Mouse (Mus musculus): ENCODE measurements around the gene Zc3h14. TPM values are rescaled to one million over a fixed set of nuclear protein-coding genes. Genes with fewer than 3 reads are reported as not detected.

Zc3h14 gene
- polyA plus RNA-seq, 1 experiment from 2014 or later, result 170 TPM

DNA sequence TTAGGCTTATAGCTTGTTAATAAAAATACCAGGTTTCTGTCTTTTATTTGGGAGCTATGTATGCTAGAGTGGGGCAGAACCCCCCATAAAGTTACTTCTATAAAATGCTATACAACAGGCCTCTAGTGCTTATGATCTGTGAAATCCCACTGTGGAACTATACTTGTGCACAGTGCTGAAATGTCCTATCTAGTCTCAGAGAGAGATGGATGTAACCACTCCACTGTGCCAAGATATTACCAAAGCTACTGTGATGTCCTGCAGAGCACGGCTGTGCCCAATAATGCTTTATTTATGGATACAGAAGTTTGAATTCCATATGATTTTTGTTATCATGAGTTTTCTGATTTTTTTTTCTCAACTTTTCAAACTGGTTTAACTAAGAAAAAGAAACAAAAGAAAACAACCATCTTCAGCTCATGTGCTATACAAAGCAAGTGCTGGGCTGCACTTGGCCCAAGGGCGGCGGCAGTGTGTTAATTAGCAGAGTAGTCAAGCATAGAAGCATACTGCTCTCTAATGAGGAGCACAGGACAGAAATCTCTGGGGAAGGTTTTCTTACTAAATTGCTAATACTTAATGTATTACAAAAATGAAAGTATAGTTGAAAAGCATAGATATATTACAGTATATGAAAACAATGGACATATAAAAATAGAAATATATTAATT is 57.4 kb downstream of the Zc3h14 start:
- no peaks in the 10 kb centered on the region for H3K27me3 ChIP-seq (ENCODE audit: control insufficient read depth, insufficient read depth, low read length)
- H3K9ac ChIP-seq (ENCODE audit: low read length), result no peak overlapping the region
- no peaks in the 10 kb centered on the region for H3K36me3 ChIP-seq (ENCODE audit: control insufficient read depth, insufficient read depth, low read length)
- ATAC-seq (ENCODE audit: insufficient read depth, low FRiP score, low TSS enrichment), result no peak
- H3K9me3 ChIP-seq (ENCODE audit: control insufficient read depth, low read length), result no peaks in the 10 kb centered on the region
- H3K4me2 ChIP-seq (ENCODE audit: low read depth), result no peak overlapping the region
- H3K4me3 ChIP-seq (ENCODE audit: low read depth, low read length), result no peak overlapping the region
- H3K27ac ChIP-seq (ENCODE audit: low read depth, low read length), result no peak overlapping the region
- no peak for DNase-seq (ENCODE audit: low spot score)
- 90% methylated on average over 3 of the region's 3 CpGs for WGBS
- no peaks in the 10 kb centered on the region for H3K4me1 ChIP-seq (ENCODE audit: control insufficient read depth, insufficient read depth, low read length)

DNA sequence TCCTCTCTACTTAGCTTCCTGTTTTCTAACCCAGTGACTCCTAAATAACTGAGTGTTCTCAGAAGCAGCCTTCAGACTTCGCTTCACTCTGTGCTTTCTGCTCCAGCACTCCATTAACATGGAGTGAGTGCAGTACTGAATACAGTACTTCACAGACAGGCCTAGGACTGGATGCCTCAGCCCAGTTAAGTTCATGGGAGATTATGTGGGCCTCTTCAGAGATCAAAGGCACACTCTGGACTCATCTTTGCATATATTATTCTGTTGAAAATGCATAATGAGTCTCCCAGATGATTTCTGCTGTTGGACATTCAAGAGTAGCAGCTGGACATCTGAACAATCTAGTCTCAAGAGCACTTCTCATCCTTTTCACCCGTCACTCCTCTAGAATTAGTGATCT is 74.0 kb downstream of the Zc3h14 start:
- no peak overlapping the region for H3K4me3 ChIP-seq (ENCODE audit: low read depth, low read length)
- no peak for DNase-seq (ENCODE audit: low spot score)
- no peaks in the 10 kb centered on the region for H3K27me3 ChIP-seq (ENCODE audit: control insufficient read depth, insufficient read depth, low read length)
- H3K9me3 ChIP-seq (ENCODE audit: control insufficient read depth, low read length), result no peaks in the 10 kb centered on the region
- H3K4me1 ChIP-seq (ENCODE audit: control insufficient read depth, insufficient read depth, low read length), result no peaks in the 10 kb centered on the region
- H3K36me3 ChIP-seq (ENCODE audit: control insufficient read depth, insufficient read depth, low read length), result no peaks in the 10 kb centered on the region
- H3K27ac ChIP-seq (ENCODE audit: low read depth, low read length), result no peak overlapping the region
- ATAC-seq (ENCODE audit: insufficient read depth, low FRiP score, low TSS enrichment), result no peak
- H3K9ac ChIP-seq (ENCODE audit: low read length), result no peak overlapping the region
- H3K4me2 ChIP-seq (ENCODE audit: low read depth), result no peak overlapping the region
- 77% methylated on average over 2 of the region's 2 CpGs for WGBS

DNA sequence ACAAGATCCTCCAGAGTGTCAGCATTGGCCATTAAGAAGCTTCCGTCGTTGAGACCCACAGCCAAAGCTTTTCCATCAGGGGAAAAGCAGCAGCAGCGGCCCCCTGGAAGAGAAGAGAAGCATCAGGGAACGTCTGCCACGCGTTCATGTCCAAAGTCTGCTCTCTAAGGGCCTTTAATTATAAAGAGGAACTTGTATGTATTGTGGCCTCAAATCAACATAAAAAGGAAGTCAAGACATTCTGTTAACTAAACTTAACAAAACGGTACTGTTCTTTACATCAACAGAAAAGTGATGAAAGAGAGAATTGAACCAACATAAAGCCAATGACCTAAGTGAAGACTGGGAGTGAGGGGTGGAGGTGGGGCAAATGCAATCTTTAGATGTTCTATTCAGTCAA is 84.4 kb downstream of the Zc3h14 start:
- no peaks in the 10 kb centered on the region for H3K4me1 ChIP-seq (ENCODE audit: control insufficient read depth, insufficient read depth, low read length)
- H3K4me2 ChIP-seq (ENCODE audit: low read depth), result no peak overlapping the region
- no peaks in the 10 kb centered on the region for H3K27me3 ChIP-seq (ENCODE audit: control insufficient read depth, insufficient read depth, low read length)
- ATAC-seq (ENCODE audit: insufficient read depth, low FRiP score, low TSS enrichment), result no peak
- no peak overlapping the region for H3K4me3 ChIP-seq (ENCODE audit: low read depth, low read length)
- H3K9me3 ChIP-seq (ENCODE audit: control insufficient read depth, low read length), result no peaks in the 10 kb centered on the region
- H3K36me3 ChIP-seq (ENCODE audit: control insufficient read depth, insufficient read depth, low read length), result no peaks in the 10 kb centered on the region
- DNase-seq (ENCODE audit: low spot score), result no peak
- H3K27ac ChIP-seq (ENCODE audit: low read depth, low read length), result no peak overlapping the region
- no peak overlapping the region for H3K9ac ChIP-seq (ENCODE audit: low read length)
- 91% methylated on average over 7 of the region's 7 CpGs for WGBS

GRCm38 (mm10) chr12:98832929-98833598 is 86.3 kb downstream of the Zc3h14 start:
- H3K4me1 ChIP-seq (ENCODE audit: control insufficient read depth, insufficient read depth, low read length), result no peaks in the 10 kb centered on the region
- WGBS, result 90% methylated on average over 8 of the region's 8 CpGs
- H3K9ac ChIP-seq (ENCODE audit: low read length), result no peak overlapping the region
- no peak overlapping the region for H3K27ac ChIP-seq (ENCODE audit: low read depth, low read length)
- no peak overlapping the region for H3K4me3 ChIP-seq (ENCODE audit: low read depth, low read length)
- H3K9me3 ChIP-seq (ENCODE audit: control insufficient read depth, low read length), result no peaks in the 10 kb centered on the region
- H3K36me3 ChIP-seq (ENCODE audit: control insufficient read depth, insufficient read depth, low read length), result no peaks in the 10 kb centered on the region
- ATAC-seq (ENCODE audit: insufficient read depth, low FRiP score, low TSS enrichment), result no peak
- no peak for DNase-seq (ENCODE audit: low spot score)
- H3K27me3 ChIP-seq (ENCODE audit: control insufficient read depth, insufficient read depth, low read length), result no peaks in the 10 kb centered on the region
- H3K4me2 ChIP-seq (ENCODE audit: low read depth), result no peak overlapping the region

DNA sequence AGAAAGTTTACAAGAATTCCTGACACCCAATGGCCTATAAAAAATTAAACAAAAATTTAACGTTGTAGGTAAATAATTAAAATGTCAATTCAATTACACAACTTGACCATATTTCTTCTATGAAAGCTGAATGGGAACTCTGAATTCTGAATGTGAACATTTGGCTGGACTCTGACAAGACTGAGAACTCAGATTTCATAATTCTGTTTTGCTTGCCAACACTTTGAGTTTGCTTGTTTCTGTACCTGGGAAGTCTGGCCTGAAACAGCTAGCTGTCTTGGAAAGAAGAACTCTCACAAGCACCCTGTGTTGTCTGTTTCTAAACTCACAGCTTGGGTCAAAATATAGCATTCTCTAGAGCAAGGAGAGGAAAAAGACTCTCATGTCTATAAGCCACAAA is 87.1 kb downstream of the Zc3h14 start:
- no peaks in the 10 kb centered on the region for H3K36me3 ChIP-seq (ENCODE audit: control insufficient read depth, insufficient read depth, low read length)
- H3K4me3 ChIP-seq (ENCODE audit: low read depth, low read length), result no peak overlapping the region
- ATAC-seq (ENCODE audit: insufficient read depth, low FRiP score, low TSS enrichment) (no peak), DNase-seq (ENCODE audit: low spot score) (no peak)
- H3K9ac ChIP-seq (ENCODE audit: low read length), result no peak overlapping the region
- no peaks in the 10 kb centered on the region for H3K4me1 ChIP-seq (ENCODE audit: control insufficient read depth, insufficient read depth, low read length)
- H3K27me3 ChIP-seq (ENCODE audit: control insufficient read depth, insufficient read depth, low read length), result no peaks in the 10 kb centered on the region
- 91% methylated on average over 1 of the region's 1 CpGs for WGBS
- no peak overlapping the region for H3K27ac ChIP-seq (ENCODE audit: low read depth, low read length)
- no peaks in the 10 kb centered on the region for H3K9me3 ChIP-seq (ENCODE audit: control insufficient read depth, low read length)
- no peak overlapping the region for H3K4me2 ChIP-seq (ENCODE audit: low read depth)

- Histone ChIP-seq H3K9me3 (ENCODE audit: control insufficient read depth, low read length) (no peaks in the 10 kb centered on the region), H3K27ac (ENCODE audit: low read depth, low read length) (no peak overlapping the region), H3K9ac (ENCODE audit: low read length) (no peak overlapping the region), H3K36me3 (ENCODE audit: control insufficient read depth, insufficient read depth, low read length) (no peaks in the 10 kb centered on the region), H3K4me2 (ENCODE audit: low read depth) (no peak overlapping the region), H3K4me1 (ENCODE audit: control insufficient read depth, insufficient read depth, low read length) (no peaks in the 10 kb centered on the region), H3K4me3 (ENCODE audit: low read depth, low read length) (no peak overlapping the region), H3K27me3 (ENCODE audit: control insufficient read depth, insufficient read depth, low read length) (no peaks in the 10 kb centered on the region)
- ATAC-seq (ENCODE audit: insufficient read depth, low FRiP score, low TSS enrichment), result no peak
- 89% methylated on average over 2 of the region's 2 CpGs for WGBS
- no peak for DNase-seq (ENCODE audit: low spot score)
Measured at GRCm38 (mm10) chr12:98834879-98835278, 88.1 kb downstream of the Zc3h14 start.

DNA sequence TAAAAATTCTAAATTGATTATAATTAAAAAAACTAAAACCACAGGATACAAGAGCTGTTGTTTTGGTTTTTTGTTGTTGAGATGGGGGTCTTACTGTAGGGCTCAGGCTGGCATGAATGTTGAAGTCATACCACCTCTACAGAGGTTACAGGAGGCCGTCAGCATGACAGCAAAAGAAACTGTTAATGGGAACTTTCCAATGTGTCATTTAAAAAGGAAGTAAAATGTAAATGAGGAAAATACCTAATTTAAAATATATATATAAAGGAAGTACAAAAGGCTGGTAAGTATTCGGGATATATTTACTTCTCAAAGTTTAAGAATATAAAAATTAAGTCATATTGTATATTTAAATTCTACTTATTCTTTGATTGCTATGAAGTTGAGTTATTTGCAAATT is 88.7 kb downstream of the Zc3h14 start:
- Histone ChIP-seq H3K4me2 (ENCODE audit: low read depth) (no peak overlapping the region), H3K27ac (ENCODE audit: low read depth, low read length) (no peak overlapping the region), H3K36me3 (ENCODE audit: control insufficient read depth, insufficient read depth, low read length) (no peaks in the 10 kb centered on the region), H3K4me1 (ENCODE audit: control insufficient read depth, insufficient read depth, low read length) (no peaks in the 10 kb centered on the region), H3K4me3 (ENCODE audit: low read depth, low read length) (no peak overlapping the region), H3K9me3 (ENCODE audit: control insufficient read depth, low read length) (no peaks in the 10 kb centered on the region), H3K9ac (ENCODE audit: low read length) (no peak overlapping the region), H3K27me3 (ENCODE audit: control insufficient read depth, insufficient read depth, low read length) (no peaks in the 10 kb centered on the region)
- WGBS, result 91% methylated on average over 2 of the region's 2 CpGs
- ATAC-seq (ENCODE audit: insufficient read depth, low FRiP score, low TSS enrichment) (no peak), DNase-seq (ENCODE audit: low spot score) (no peak)

Other genes with a start within 250 kb of the Zc3h14 start
- gene Kcnk10, start 168.7 kb upstream of the Zc3h14 start, polyA plus RNA-seq (2014; fragmentation: Nextera tagmentation; extraction: Ambion mirVana), result 21.3 and 22.8 TPM in 2 replicates
- 19.5 and 24.1 TPM in 2 replicates for gene Spata7, start 118.8 kb upstream of the Zc3h14 start, polyA plus RNA-seq (2014; fragmentation: Nextera tagmentation; extraction: Ambion mirVana)
- gene Ptpn21, start 9.6 kb upstream of the Zc3h14 start, polyA plus RNA-seq (2014; fragmentation: Nextera tagmentation; extraction: Ambion mirVana), result 6.6 and 6.8 TPM in 2 replicates
- gene Eml5, start 154.5 kb downstream of the Zc3h14 start, polyA plus RNA-seq (2014; fragmentation: Nextera tagmentation; extraction: Ambion mirVana), result 8.1 and 11.1 TPM in 2 replicates
- 32.2 and 35.0 TPM in 2 replicates for gene Ttc8, start 173.6 kb downstream of the Zc3h14 start, polyA plus RNA-seq (2014; fragmentation: Nextera tagmentation; extraction: Ambion mirVana)